Mouse (Mus musculus) forebrain, embryonic 11.5 days (tissue): Measurements from ENCODE around the gene Aven. TPM values are rescaled to one million over a fixed set of nuclear protein-coding genes. Genes with fewer than 3 reads are reported as not detected.

Experiments
- ATAC-seq: fragments of 200-750 bp; cut with Nextera tagmentation; replicated peaks from 2 replicates; pipeline ENCODE4 v1.8.0; 2017; ENCODE audit warnings: moderate TSS enrichment; ENCODE audit not compliant: low FRiP score
- DNase-seq: peaks from one replicate; pipeline ENCODE4 v3.0.0-alpha.2; 2017; ENCODE audit warnings: low spot score
- H3K27ac ChIP-seq: fragments of 300-500 bp; sonication (generic); 2 replicates; pipeline ENCODE4 v1.5.1; 2014; ENCODE audit warnings: low read depth, low read length
- H3K27me3 ChIP-seq: fragments of 300-500 bp; sonication (generic); 2 replicates; pipeline ENCODE4 v1.6.1; 2014; ENCODE audit warnings: mild to moderate bottlenecking, low read length, mixed read lengths; ENCODE audit not compliant: control insufficient read depth, insufficient read depth
- H3K36me3 ChIP-seq: fragments of 300-500 bp; sonication (generic); 2 replicates; pipeline ENCODE4 v1.6.1; 2014; ENCODE audit warnings: mild to moderate bottlenecking, low read length, moderate library complexity, mixed read lengths; ENCODE audit not compliant: control insufficient read depth, insufficient read depth
- H3K4me1 ChIP-seq: fragments of 300-500 bp; sonication (generic); replicated peaks from 2 replicates; pipeline ENCODE4 v1.6.1; 2014; ENCODE audit warnings: low read length, mixed read lengths; ENCODE audit not compliant: control insufficient read depth, insufficient read depth
- H3K4me2 ChIP-seq: fragments of 300-500 bp; sonication (generic); 2 replicates; pipeline ENCODE4 v1.6.1; 2014; ENCODE audit warnings: low read depth, mild to moderate bottlenecking, low read length, moderate library complexity, mixed read lengths; ENCODE audit not compliant: severe bottlenecking
- H3K4me3 ChIP-seq: fragments of 300-500 bp; sonication (generic); 2 replicates; pipeline ENCODE4 v1.5.1; 2014; ENCODE audit warnings: low read depth, low read length
- H3K9ac ChIP-seq: fragments of 300-500 bp; sonication (generic); 2 replicates; pipeline ENCODE4 v1.6.1; 2014; ENCODE audit warnings: low read length
- H3K9me3 ChIP-seq: fragments of 300-500 bp; sonication (generic); 2 replicates; pipeline ENCODE4 v1.6.1; 2016; ENCODE audit warnings: low read length, mixed read lengths; ENCODE audit not compliant: control insufficient read depth
- WGBS: fragments of 180-500 bp; shearing (Covaris S2); extraction: QIAGEN DNeasy Blood & Tissue Kit; methylation state at CpG from one replicate; pipeline ENCODE4 v1.1.7; 2014; 5-methylcytosine and 5-hydroxymethylcytosine counted together
- polyA plus RNA-seq: library from polyadenylated mRNA; unstranded; fragments of >200 nt; fragmentation: Nextera tagmentation; extraction: Ambion mirVana; gene quantifications from 2 replicates; pipeline ENCODE4 v1.2.1, GENCODE M21; 2014

The Aven gene
- polyA plus RNA-seq, 1 experiment from 2014 or later: 6.1 TPM

- 85% methylated on average over 3 of the region's 3 CpGs for WGBS
- Histone ChIP-seq H3K27me3 (no peaks in the 10 kb centered on the region), H3K9ac (no peak overlapping the region), H3K4me1 (no peaks in the 10 kb centered on the region), H3K9me3 (no peaks in the 10 kb centered on the region), H3K27ac (no peak overlapping the region), H3K4me2 (no peak overlapping the region), H3K36me3 (no peaks in the 10 kb centered on the region), H3K4me3 (no peak overlapping the region)
- DNase-seq (no peak), ATAC-seq (no peak)
Observed at GRCm38 (mm10) chr2:112625156-112625555, 132.4 kb downstream of the Aven start.

- Histone ChIP-seq H3K4me3 (no peak overlapping the region), H3K27ac (no peak overlapping the region), H3K9me3 (no peaks in the 10 kb centered on the region), H3K4me1 (no peaks in the 10 kb centered on the region), H3K9ac (no peak overlapping the region), H3K4me2 (no peak overlapping the region), H3K36me3 (no peaks in the 10 kb centered on the region), H3K27me3 (no peaks in the 10 kb centered on the region)
- ATAC-seq (no peak), DNase-seq (no peak)
- 83% methylated on average over 11 of the region's 11 CpGs for WGBS
Observed at GRCm38 (mm10) chr2:112630669-112631068, 137.9 kb downstream of the Aven start.

GRCm38 (mm10) chr2:112632536-112632935 is 139.8 kb downstream of the Aven start:
- no peak for ATAC-seq
- 92% methylated on average over 9 of the region's 9 CpGs for WGBS
- H3K4me1 ChIP-seq: no peaks in the 10 kb centered on the region

GRCm38 (mm10) chr2:112637206-112637605 is 144.4 kb downstream of the Aven start:
- DNase-seq (no peak), ATAC-seq (no peak)
- Histone ChIP-seq H3K27me3 (no peaks in the 10 kb centered on the region), H3K4me3 (no peak overlapping the region), H3K36me3 (no peaks in the 10 kb centered on the region), H3K9me3 (no peaks in the 10 kb centered on the region), H3K9ac (no peak overlapping the region), H3K4me1 (no peaks in the 10 kb centered on the region), H3K27ac (no peak overlapping the region), H3K4me2 (no peak overlapping the region)
- 91% methylated on average over 5 of the region's 5 CpGs for WGBS

More at GRCm38 (mm10) chr2:112632536-112632935, 139.8 kb downstream of the Aven start:
- Histone ChIP-seq H3K9ac (no peak overlapping the region), H3K27me3 (no peaks in the 10 kb centered on the region), H3K9me3 (no peaks in the 10 kb centered on the region), H3K4me3 (no peak overlapping the region), H3K27ac (no peak overlapping the region), H3K4me2 (no peak overlapping the region), H3K36me3 (no peaks in the 10 kb centered on the region)
- no peak for DNase-seq

- Histone ChIP-seq H3K9ac (no peak overlapping the region), H3K4me2 (no peak overlapping the region), H3K27me3 (no peaks in the 10 kb centered on the region), H3K27ac (no peak overlapping the region), H3K4me3 (no peak overlapping the region), H3K9me3 (no peaks in the 10 kb centered on the region), H3K36me3 (no peaks in the 10 kb centered on the region), H3K4me1 (no peaks in the 10 kb centered on the region)
- ATAC-seq (no peak), DNase-seq (no peak)
- WGBS: 82% methylated on average over 3 of the region's 3 CpGs
Observed at GRCm38 (mm10) chr2:112653836-112654235, 161.1 kb downstream of the Aven start.

GRCm38 (mm10) chr2:112656131-112656530 is 163.4 kb downstream of the Aven start:
- no peak for DNase-seq
- Histone ChIP-seq H3K4me3 (no peak overlapping the region), H3K36me3 (no peaks in the 10 kb centered on the region), H3K27me3 (no peaks in the 10 kb centered on the region), H3K4me1 (no peaks in the 10 kb centered on the region), H3K9me3 (no peaks in the 10 kb centered on the region), H3K4me2 (no peak overlapping the region), H3K9ac (no peak overlapping the region), H3K27ac (no peak overlapping the region)
- no peak for ATAC-seq
- WGBS: 70% methylated on average over 5 of the region's 5 CpGs

- no peak overlapping the region for H3K9ac ChIP-seq
- no peak overlapping the region for H3K4me2 ChIP-seq
- H3K4me1 ChIP-seq: no peaks in the 10 kb centered on the region
- H3K27ac ChIP-seq: no peak overlapping the region
- no peaks in the 10 kb centered on the region for H3K9me3 ChIP-seq
- WGBS: 83% methylated on average over 3 of the region's 3 CpGs
- ATAC-seq: no peak
- H3K27me3 ChIP-seq: no peaks in the 10 kb centered on the region
- H3K36me3 ChIP-seq: no peaks in the 10 kb centered on the region
- no peak for DNase-seq
- no peak overlapping the region for H3K4me3 ChIP-seq
Observed at GRCm38 (mm10) chr2:112669461-112669860, 176.7 kb downstream of the Aven start.

GRCm38 (mm10) chr2:112676175-112676574 is 183.4 kb downstream of the Aven start:
- Histone ChIP-seq H3K4me2 (no peak overlapping the region), H3K27ac (no peak overlapping the region), H3K9me3 (no peaks in the 10 kb centered on the region), H3K4me3 (no peak overlapping the region), H3K9ac (no peak overlapping the region), H3K36me3 (no peaks in the 10 kb centered on the region), H3K27me3 (no peaks in the 10 kb centered on the region), H3K4me1 (no peaks in the 10 kb centered on the region)
- ATAC-seq: no peak
- no peak for DNase-seq
- WGBS: 91% methylated on average over 2 of the region's 2 CpGs

- H3K9me3 ChIP-seq: no peaks in the 10 kb centered on the region
- H3K36me3 ChIP-seq: no peaks in the 10 kb centered on the region
- no peaks in the 10 kb centered on the region for H3K4me1 ChIP-seq
- no peak overlapping the region for H3K9ac ChIP-seq
- no peaks in the 10 kb centered on the region for H3K27me3 ChIP-seq
- no peak for ATAC-seq
- no peak overlapping the region for H3K4me3 ChIP-seq
- no peak overlapping the region for H3K4me2 ChIP-seq
- WGBS: 58% methylated on average over 1 of the region's 1 CpGs
- DNase-seq: no peak
- H3K27ac ChIP-seq: no peak overlapping the region
Observed at GRCm38 (mm10) chr2:112676721-112677120, 184.0 kb downstream of the Aven start.
